Mouse (Mus musculus): ENCODE data around the gene Gm49403.
A peak's percentile ranks its signal among the peaks of the same experiment; 100 is the strongest.
"Not testable (repeated sequence)": the region's sequence is repeated elsewhere in the genome, so short reads cannot be mapped to it uniquely, and the experiment has no call there.

Gm49403 gene

GRCm38 (mm10) chr19:8883616-8884015 lies at the start of gene Gm49403, which contains the start of gene Lbhd1:
Gene Gm49403 (plus strand): TSS chr19:8883930.
Gene Lbhd1 (plus strand): TSS chr19:8883732.
- DNase-seq (ENCODE audit: low read depth, low spot score), result no peak

GRCm38 (mm10) chr19:8836327-8836726 lies 47.4 kb upstream of the Gm49403 start:
- not testable (repeated sequence) for DNase-seq (ENCODE audit: low read depth, low spot score)

GRCm38 (mm10) chr19:8837251-8837791 lies 46.4 kb upstream of the Gm49403 start, which contains the start of gene Bscl2:
Gene Bscl2 (plus strand): TSS chr19:8837467.
- peak; percentile 88 for DNase-seq (ENCODE audit: low read depth, low spot score)

- peak; percentile 36 for DNase-seq (ENCODE audit: low read depth, low spot score)
Measured at GRCm38 (mm10) chr19:8838041-8838730, 45.5 kb upstream of the Gm49403 start.

GRCm38 (mm10) chr19:8839103-8839907 lies 44.4 kb upstream of the Gm49403 start, which contains the start of gene Gng3:
Gene Gng3 (minus strand): TSS chr19:8839194.
- DNase-seq (ENCODE audit: low read depth, low spot score), result no peak

- peak; percentile 66 for DNase-seq (ENCODE audit: low read depth, low spot score)
Measured at GRCm38 (mm10) chr19:8839908-8840791, 43.6 kb upstream of the Gm49403 start.

- no peak for DNase-seq (ENCODE audit: low read depth, low spot score)
Measured at GRCm38 (mm10) chr19:8841012-8841411, 42.7 kb upstream of the Gm49403 start.

- no peak for DNase-seq (ENCODE audit: low read depth, low spot score)
Measured at GRCm38 (mm10) chr19:8842961-8843360, 40.8 kb upstream of the Gm49403 start.

GRCm38 (mm10) chr19:8844371-8845129 lies 39.2 kb upstream of the Gm49403 start:
- peak; percentile 80 for DNase-seq (ENCODE audit: low read depth, low spot score)

GRCm38 (mm10) chr19:8848356-8848755 lies 35.4 kb upstream of the Gm49403 start:
- no peak for DNase-seq (ENCODE audit: low read depth, low spot score)

GRCm38 (mm10) chr19:8850402-8850901 lies 33.3 kb upstream of the Gm49403 start, which contains the start of gene Lrrn4cl:
Gene Lrrn4cl (plus strand): TSS chr19:8850768.
- DNase-seq (ENCODE audit: low read depth, low spot score), result no peak

GRCm38 (mm10) chr19:8851639-8852038 lies 32.1 kb upstream of the Gm49403 start:
- DNase-seq (ENCODE audit: low read depth, low spot score), result no peak

- no peak for DNase-seq (ENCODE audit: low read depth, low spot score)
Measured at GRCm38 (mm10) chr19:8852236-8852928, 31.3 kb upstream of the Gm49403 start.

GRCm38 (mm10) chr19:8853117-8853516 lies 30.6 kb upstream of the Gm49403 start:
- DNase-seq (ENCODE audit: low read depth, low spot score), result no peak

- DNase-seq (ENCODE audit: low read depth, low spot score), result peak; percentile 37
Measured at GRCm38 (mm10) chr19:8857689-8858088, 26.0 kb upstream of the Gm49403 start.

GRCm38 (mm10) chr19:8859018-8859417 lies 24.7 kb upstream of the Gm49403 start:
- DNase-seq (ENCODE audit: low read depth, low spot score), result peak; percentile 59

- DNase-seq (ENCODE audit: low read depth, low spot score), result no peak
Measured at GRCm38 (mm10) chr19:8864265-8864664, 19.5 kb upstream of the Gm49403 start.

- not testable (repeated sequence) for DNase-seq (ENCODE audit: low read depth, low spot score)
Measured at GRCm38 (mm10) chr19:8870381-8870780, 13.3 kb upstream of the Gm49403 start.

GRCm38 (mm10) chr19:8870838-8871237 lies 12.9 kb upstream of the Gm49403 start:
- DNase-seq (ENCODE audit: low read depth, low spot score), result no peak
